Mouse (Mus musculus) G1E (cell line): Measurements from ENCODE around the gene Prss32. TPM values are rescaled to one million over a fixed set of nuclear protein-coding genes. Genes with fewer than 3 reads are reported as not detected.
A peak's percentile ranks its signal among the peaks of the same experiment; 100 is the strongest.

ENCODE experiments used
- ATAC-seq: 2 replicates; pipeline ENCODE4 v1.8.0; 2016; ENCODE audit warnings: mild to moderate bottlenecking; ENCODE audit not compliant: insufficient number of reproducible peaks, poor library complexity, low FRiP score, severe bottlenecking; ENCODE audit errors: extremely low read depth
- DNase-seq: peaks from one replicate; pipeline ENCODE4 v3.0.0; 2012; ENCODE audit warnings: low spot score
- H3K27me3 ChIP-seq: 2 replicates; pipeline ENCODE4 v1.6.1; 2012; ENCODE audit warnings: mild to moderate bottlenecking, low read length, inconsistent platforms; ENCODE audit not compliant: insufficient read depth
- H3K36me3 ChIP-seq: replicated peaks from 2 replicates; pipeline ENCODE3; 2012; ENCODE audit warnings: mild to moderate bottlenecking, inconsistent platforms
- H3K4me1 ChIP-seq: 2 replicates; pipeline ENCODE4 v1.6.1; 2012; ENCODE audit warnings: low read depth, low read length, inconsistent platforms, mixed read lengths; ENCODE audit not compliant: insufficient read depth
- H3K4me3 ChIP-seq: 2 replicates; pipeline ENCODE4 v1.5.1; 2012; ENCODE audit warnings: low read depth, mild to moderate bottlenecking, inconsistent platforms, low read length, moderate library complexity, mixed read lengths
- H3K9me3 ChIP-seq: replicated peaks from 2 replicates; pipeline ENCODE4 v1.6.1; 2012; ENCODE audit warnings: inconsistent platforms
- CTCF ChIP-seq: IDR thresholded peaks from 2 replicates; pipeline ENCODE4 v1.5.1; 2012; ENCODE audit warnings: low read depth, low read length, inconsistent platforms, mixed read lengths
- GATA1 ChIP-seq: IDR thresholded peaks from 2 replicates; pipeline ENCODE4 v1.6.1; 2012; ENCODE audit warnings: borderline replicate concordance, low read length, inconsistent platforms, mixed read lengths
- GATA2 ChIP-seq: IDR thresholded peaks from 2 replicates; pipeline ENCODE4 v1.6.1; 2012; ENCODE audit warnings: low read depth, low read length, inconsistent platforms, borderline replicate concordance
- POLR2AphosphoS5 ChIP-seq: IDR thresholded peaks from 2 replicates; pipeline ENCODE4 v1.6.1; 2012; ENCODE audit warnings: low read depth, low read length, inconsistent platforms; ENCODE audit not compliant: insufficient replicate concordance
- TAL1 ChIP-seq: conservative IDR thresholded peaks from 2 replicates; pipeline ENCODE4 v1.6.1; 2012; ENCODE audit warnings: low read depth, low read length, inconsistent platforms, mixed read lengths
- polyA plus RNA-seq: library from polyadenylated mRNA; stranded (reverse); fragments of >175 nt; gene quantifications from 2 replicates; pipeline ENCODE4 v1.2.3, GENCODE M21; 2012
- total RNA-seq, 2 experiments: library from RNA; stranded (forward) in 1 of 2; stranded (reverse) in 1 of 2; fragments of 200-1000 nt in 1 of 2; fragments of >200 nt in 1 of 2; fragmentation: Nextera tagmentation in 1 of 2; gene quantifications; 2 replicates each; pipeline ENCODE4 v1.2.3; 2014 to 2017

Prss32 gene
- total and polyA plus RNA-seq, 3 experiments = 0.05 TPM; not detected in 2

DNA sequence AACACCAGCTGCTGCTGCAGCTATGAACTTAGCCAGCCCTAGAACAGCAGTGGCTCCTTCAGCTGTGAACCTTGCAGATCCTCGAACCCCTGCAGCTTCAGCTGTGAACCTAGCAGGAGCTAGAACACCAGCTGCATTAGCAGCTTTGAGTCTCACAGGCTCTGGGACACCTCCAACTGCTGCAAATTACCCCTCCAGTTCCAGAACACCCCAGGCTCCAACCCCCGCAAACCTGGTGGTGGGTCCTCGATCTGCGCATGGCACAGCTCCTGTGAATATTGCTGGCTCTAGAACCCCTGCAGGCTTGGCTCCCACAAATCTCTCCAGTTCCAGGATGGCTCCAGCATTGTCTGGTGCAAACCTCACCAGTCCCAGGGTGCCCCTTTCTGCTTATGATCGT is 22.9 kb upstream of the Prss32 start:
- Histone ChIP-seq H3K27me3 (peaks cover 3% of the 10 kb centered on the region; the same call in 1 of the 2 replicates), H3K36me3 (peaks cover 99% of the 10 kb centered on the region), H3K4me1 (peaks cover 56% of the 10 kb centered on the region), H3K4me3 (no peak overlapping the region; the same call in 1 of the 2 replicates), H3K9me3 (peaks cover 50% of the 10 kb centered on the region)
- TF ChIP-seq POLR2AphosphoS5 (no peak), CTCF (no peak), GATA2 (no peak)
- no peak; the same call in 1 of the 2 replicates for ATAC-seq
- no peak for DNase-seq

DNA sequence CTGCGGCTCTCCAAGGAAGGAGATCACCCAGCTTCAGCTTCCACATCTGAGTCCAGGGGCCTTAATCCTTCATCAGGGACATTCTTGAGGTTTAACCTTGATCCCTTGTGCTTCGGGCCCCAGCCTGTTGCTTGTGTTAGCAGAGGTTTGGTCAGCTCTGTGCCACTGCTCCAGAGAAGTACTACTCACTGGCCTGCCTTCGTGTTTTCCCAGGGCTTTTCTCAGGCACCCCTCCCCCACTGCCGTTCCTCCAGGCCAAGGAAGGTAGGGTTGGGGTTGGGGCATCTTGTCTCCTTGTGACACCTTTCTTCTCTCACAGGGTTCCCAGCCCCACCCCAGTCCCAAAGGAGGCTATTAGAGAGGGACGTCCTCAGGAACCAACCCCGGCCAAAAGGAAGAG is 21.6 kb upstream of the Prss32 start:
- no peak for ATAC-seq
- TF ChIP-seq POLR2AphosphoS5 (no peak), TAL1 (no peak), CTCF (no peak)
- no peak for DNase-seq
- Histone ChIP-seq H3K36me3 (peaks cover 99% of the 10 kb centered on the region), H3K9me3 (peaks cover 37% of the 10 kb centered on the region), H3K4me1 (peaks cover 64% of the 10 kb centered on the region), H3K4me3 (no peak overlapping the region), H3K27me3 (peaks cover 3% of the 10 kb centered on the region; the same call in 1 of the 2 replicates)

DNA sequence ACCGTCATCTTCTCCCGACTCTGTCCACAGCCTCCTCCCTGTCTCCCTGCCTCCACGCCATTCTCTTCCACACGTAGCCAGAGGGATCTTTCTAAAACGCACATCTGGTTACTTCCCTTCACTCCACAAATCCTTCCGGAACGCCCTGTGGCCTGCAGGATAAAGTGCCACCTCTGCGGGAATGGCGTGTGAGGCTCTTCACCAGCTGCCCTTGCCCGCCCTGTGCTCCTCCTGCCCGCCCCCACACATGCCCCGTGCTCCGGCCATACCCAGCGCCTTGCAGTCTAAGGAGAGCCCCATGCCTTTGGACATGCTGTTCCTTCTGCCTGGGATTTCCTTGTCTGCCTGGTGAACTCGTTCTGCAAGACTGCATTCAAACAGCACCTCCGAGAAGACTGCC is 20.6 kb upstream of the Prss32 start:
- no peak overlapping the region for H3K4me3 ChIP-seq
- DNase-seq (no peak), ATAC-seq (no peak)
- H3K9me3 ChIP-seq = peaks cover 30% of the 10 kb centered on the region
- H3K27me3 ChIP-seq = peaks cover 3% of the 10 kb centered on the region; the same call in 1 of the 2 replicates
- TF ChIP-seq GATA1 (no peak), POLR2AphosphoS5 (0 out of 2 replicates have a peak, but pooled peaks have one; percentile 32)
- peaks cover 70% of the 10 kb centered on the region for H3K4me1 ChIP-seq
- peaks cover 96% of the 10 kb centered on the region for H3K36me3 ChIP-seq

DNA sequence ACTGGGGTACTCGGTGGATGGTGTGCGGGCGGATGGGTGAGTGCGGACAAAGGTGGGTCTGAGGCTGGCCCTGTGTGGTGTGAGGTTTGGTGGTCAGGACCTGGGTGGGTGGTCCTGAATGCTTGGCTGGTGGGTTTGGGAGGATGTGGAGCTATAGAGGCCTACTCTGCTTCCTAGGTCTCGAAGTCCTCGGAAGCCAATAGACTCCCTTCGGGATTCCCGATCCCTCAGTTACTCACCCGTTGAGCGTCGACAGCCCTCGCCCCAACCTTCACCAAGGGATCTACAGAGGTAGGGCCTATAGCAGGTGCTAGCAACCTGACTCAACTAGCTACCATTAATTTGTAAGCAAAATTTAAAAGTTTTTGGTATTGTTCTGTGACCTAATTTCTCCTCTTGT is 20.0 kb upstream of the Prss32 start:
- TF ChIP-seq TAL1 (no peak), GATA1 (no peak), CTCF (no peak), POLR2AphosphoS5 (no peak), GATA2 (no peak)
- no peak for DNase-seq
- H3K27me3 ChIP-seq = peaks cover 3% of the 10 kb centered on the region; the same call in 1 of the 2 replicates
- no peak overlapping the region for H3K4me3 ChIP-seq
- peaks cover 70% of the 10 kb centered on the region for H3K4me1 ChIP-seq
- peaks cover 90% of the 10 kb centered on the region for H3K36me3 ChIP-seq
- peaks cover 24% of the 10 kb centered on the region for H3K9me3 ChIP-seq
- ATAC-seq = no peak

DNA sequence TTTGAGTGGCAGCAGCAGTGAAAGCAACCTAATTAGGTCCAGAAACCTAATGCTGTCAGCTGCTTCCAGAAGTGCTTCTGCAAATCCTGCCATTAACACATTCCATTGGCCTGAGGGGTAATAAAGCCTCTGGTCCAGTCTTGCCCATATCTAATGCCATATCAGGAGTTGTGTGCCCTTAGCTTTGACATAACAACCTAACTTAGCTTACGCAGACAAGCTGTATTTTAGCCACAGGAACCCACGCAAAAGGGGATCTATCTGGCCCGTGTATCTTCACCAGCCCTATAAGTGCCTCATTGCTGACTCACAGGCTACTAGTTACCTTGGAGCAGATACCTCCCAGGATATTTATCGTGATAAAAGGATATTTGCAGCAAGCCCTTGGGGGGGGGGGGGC is 18.1 kb upstream of the Prss32 start:
- Histone ChIP-seq H3K4me1 (peaks cover 66% of the 10 kb centered on the region), H3K27me3 (no peaks in the 10 kb centered on the region), H3K9me3 (peaks cover 4% of the 10 kb centered on the region), H3K4me3 (no peak overlapping the region), H3K36me3 (peaks cover 70% of the 10 kb centered on the region)
- DNase-seq = no peak
- TF ChIP-seq GATA2 (no peak), GATA1 (no peak), CTCF (no peak), POLR2AphosphoS5 (no peak), TAL1 (no peak)
- no peak for ATAC-seq

DNA sequence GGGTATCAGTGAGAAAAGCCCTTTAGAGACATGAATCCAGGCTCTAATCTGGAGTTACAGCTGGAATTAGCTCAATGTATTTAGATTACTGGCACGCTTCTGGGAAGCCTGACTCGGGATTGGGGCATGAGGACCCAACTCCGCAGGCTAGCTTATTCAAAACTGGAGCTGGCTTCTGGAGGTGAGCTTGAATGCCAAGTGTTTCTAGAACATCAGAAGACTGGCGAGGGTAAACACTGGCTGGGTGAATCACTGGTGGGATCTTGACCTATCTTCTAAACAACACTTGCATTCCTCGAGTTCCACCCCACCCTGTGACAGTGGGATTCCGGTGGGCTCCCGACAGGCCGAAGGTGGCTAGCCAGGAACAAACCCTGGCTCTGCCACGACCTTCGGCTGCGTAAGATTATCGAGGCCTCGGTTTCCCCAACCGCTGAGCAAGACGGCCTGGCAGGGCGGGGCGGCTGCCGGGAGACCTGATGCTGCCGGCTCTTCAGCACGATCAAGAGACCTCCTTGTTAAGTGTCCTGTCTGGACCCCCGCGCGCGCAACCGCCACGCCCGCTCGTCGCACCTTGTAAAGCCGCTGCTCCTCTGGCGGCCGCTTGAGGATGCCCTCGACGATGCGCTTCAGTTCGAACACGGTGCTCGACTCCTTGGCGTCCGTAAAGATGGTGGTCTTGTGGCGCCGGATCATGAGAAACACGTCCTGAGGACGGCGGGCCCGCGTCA is 15.2 kb upstream of the Prss32 start:
- no peak for ATAC-seq
- no peaks in the 10 kb centered on the region for H3K9me3 ChIP-seq
- no peak for DNase-seq
- TF ChIP-seq CTCF = no peak
- TF ChIP-seq GATA1 = no peak
- TF ChIP-seq POLR2AphosphoS5 = no peak
- H3K27me3 ChIP-seq = peaks cover 5% of the 10 kb centered on the region; the same call in 1 of the 2 replicates
- peak overlapping the region; percentile 88 for H3K4me3 ChIP-seq
- peaks cover 46% of the 10 kb centered on the region for H3K4me1 ChIP-seq
- peaks cover 41% of the 10 kb centered on the region for H3K36me3 ChIP-seq
